Comparison of ENCODE assay signal across 30 mouse cellular contexts in genomic region chr7:123045146-123045545, GRCm38 (mm10).
A peak's percentile ranks its signal among the peaks of the same experiment; 100 is the strongest.
DNase-seq lines count a peak whose midpoint lies in the region; ATAC-seq and TF ChIP-seq lines count a peak whose summit lies in the region.
"Had no signal": no experiment of that assay in that cellular context is flagged by ENCODE, and none has a peak within 500 bp of the region (broad histone marks: within the 10 kb centered on the region; RNA-seq: fewer than 3 reads in every experiment).

No protein-coding gene starts in this region.

- DNase-seq in heart, postnatal 0 days (ENCODE audit: low spot score), result no peak
- no peak for DNase-seq in heart, adult 9 months (ENCODE audit: low spot score in 2 of 2)
- DNase-seq in liver, embryonic 14.5 days (ENCODE audit: low read depth in 3 of 3, low spot score in 3 of 3), result no peak
- DNase-seq in liver, embryonic 11.5 days (ENCODE audit: low spot score), result no peak
- DNase-seq in ES-CJ7 (ENCODE audit: low read depth, low spot score) (peak; percentile 25), R1 (ENCODE audit: low read depth, low spot score) (peak; percentile 64)
- DNase-seq in spleen, postnatal 14 days (ENCODE audit: low spot score in 2 of 2), result no peak
- no peak for DNase-seq in kidney, adult 9 months
- DNase-seq: adrenal gland, postnatal 25 days; cerebellum, adult 18-20 months; cerebellum, postnatal 10 days; gastrocnemius, postnatal 14 days; heart, adult 11 months; heart, postnatal 10 days; kidney, adult 2 months; kidney, postnatal 14 days; lung, postnatal 10 days; midbrain, embryonic 14.5 days; right cerebral cortex, adult 18-20 months; spleen, adult 18-20 months had no signal

- peak; percentile 19; the same call in 1 of the 2 replicates for TF ChIP-seq CTCF in heart, postnatal 0 days (IDR thresholded peaks at IDR 0.05; ENCODE audit: low read depth)
- TF ChIP-seq CTCF in liver, embryonic 14.5 days (IDR thresholded peaks at IDR 0.05; ENCODE audit: low read depth), result 0 out of 2 replicates have a peak, but pooled peaks have one; percentile 22

- no peak overlapping the region for H3K27ac ChIP-seq in heart, postnatal 0 days (ENCODE audit: low read depth)
- H3K27ac ChIP-seq in liver, embryonic 14.5 days, result no peak overlapping the region
- H3K27ac ChIP-seq in liver, embryonic 11.5 days (ENCODE audit: low read depth, low read length), result no peak overlapping the region
- H3K27ac ChIP-seq: forebrain, embryonic 12.5 days; hindbrain, embryonic 10.5 days; intestine, embryonic 15.5 days; limb, embryonic 10.5 days; limb, embryonic 15.5 days; macrophage had no signal

- H3K4me3 ChIP-seq in heart, postnatal 0 days (ENCODE audit: low read depth, low read length), result no peak overlapping the region
- no peak overlapping the region for H3K4me3 ChIP-seq in liver, embryonic 14.5 days (ENCODE audit: insufficient read depth in 1 of 2, low read depth in 2 of 2, low read length in 2 of 2)
- no peak overlapping the region for H3K4me3 ChIP-seq in liver, embryonic 11.5 days (ENCODE audit: low read depth, low read length)
- H3K4me3 ChIP-seq: erythroblast, embryonic 14.5 days; forebrain, embryonic 12.5 days; heart, embryonic 12.5 days; hindbrain, embryonic 10.5 days; intestine, embryonic 15.5 days; limb, embryonic 10.5 days; limb, embryonic 15.5 days had no signal

- no peak for TF ChIP-seq EP300 in heart, postnatal 0 days (IDR thresholded peaks at IDR 0.05; ENCODE audit: low read depth)
- no peak for TF ChIP-seq EP300 in liver, embryonic 14.5 days (IDR thresholded peaks at IDR 0.05; ENCODE audit: low read depth)

- H3K4me1 ChIP-seq in heart, postnatal 0 days (ENCODE audit: control insufficient read depth, insufficient read depth), result peaks cover 8% of the 10 kb centered on the region
- H3K4me1 ChIP-seq in liver, embryonic 14.5 days (replicated peaks; ENCODE audit: control insufficient read depth in 2 of 2, insufficient read depth in 2 of 2, low read length in 1 of 2), result no peaks in the 10 kb centered on the region
- no peaks in the 10 kb centered on the region for H3K4me1 ChIP-seq in liver, embryonic 11.5 days (replicated peaks; ENCODE audit: control insufficient read depth, insufficient read depth, low read length)
- H3K4me1 ChIP-seq: forebrain, embryonic 12.5 days; intestine, embryonic 15.5 days; limb, embryonic 15.5 days had no signal

- no peaks in the 10 kb centered on the region for H3K36me3 ChIP-seq in heart, postnatal 0 days (replicated peaks; ENCODE audit: control insufficient read depth, insufficient read depth, low read length)
- no peaks in the 10 kb centered on the region for H3K36me3 ChIP-seq in liver, embryonic 14.5 days (replicated peaks; ENCODE audit: control insufficient read depth, insufficient read depth, low read depth)
- H3K36me3 ChIP-seq in liver, embryonic 11.5 days (ENCODE audit: control insufficient read depth, insufficient read depth, low read length), result no peaks in the 10 kb centered on the region
- H3K36me3 ChIP-seq: forebrain, embryonic 12.5 days; heart, embryonic 12.5 days; hindbrain, embryonic 10.5 days; intestine, embryonic 15.5 days; limb, embryonic 10.5 days; limb, embryonic 15.5 days had no signal

- ATAC-seq in heart, postnatal 0 days (ENCODE audit: insufficient read depth, low read depth), result no peak
- no peak for ATAC-seq in liver, embryonic 14.5 days (ENCODE audit: insufficient read depth)
- ATAC-seq in liver, embryonic 11.5 days (replicated peaks; ENCODE audit: low FRiP score), result no peak
- ATAC-seq: CD4-positive, CD25-positive, alpha-beta regulatory T cell, adult 4 months; hindbrain, embryonic 16.5 days; intestine, embryonic 15.5 days had no signal

- no peaks in the 10 kb centered on the region for H3K27me3 ChIP-seq in heart, postnatal 0 days (ENCODE audit: control insufficient read depth, insufficient read depth, low read length)
- no peaks in the 10 kb centered on the region for H3K27me3 ChIP-seq in liver, embryonic 14.5 days (ENCODE audit: control insufficient read depth, insufficient read depth, low read length)
- no peaks in the 10 kb centered on the region for H3K27me3 ChIP-seq in liver, embryonic 11.5 days (replicated peaks; ENCODE audit: control insufficient read depth, insufficient read depth, low read length)
- H3K27me3 ChIP-seq: intestine, embryonic 15.5 days; limb, embryonic 15.5 days had no signal

- H3K9me3 ChIP-seq in heart, postnatal 0 days (replicated peaks; ENCODE audit: control insufficient read depth, low read length), result no peaks in the 10 kb centered on the region
- H3K9me3 ChIP-seq in liver, embryonic 14.5 days (ENCODE audit: control insufficient read depth, low read length), result no peaks in the 10 kb centered on the region
- H3K9me3 ChIP-seq in liver, embryonic 11.5 days (ENCODE audit: control insufficient read depth, low read length), result no peaks in the 10 kb centered on the region
- H3K9me3 ChIP-seq: intestine, embryonic 15.5 days; limb, embryonic 10.5 days; limb, embryonic 15.5 days had no signal

- no peak overlapping the region for H3K4me2 ChIP-seq in heart, postnatal 0 days (ENCODE audit: low read depth, low read length)
- H3K4me2 ChIP-seq in liver, embryonic 14.5 days (ENCODE audit: low read depth), result no peak overlapping the region
- no peak overlapping the region for H3K4me2 ChIP-seq in liver, embryonic 11.5 days
- H3K4me2 ChIP-seq: forebrain, embryonic 12.5 days; heart, embryonic 12.5 days; intestine, embryonic 15.5 days; limb, embryonic 15.5 days had no signal

- whole genome bisulfite sequencing in heart, postnatal 0 days, result 93% methylated on average over 3 of the region's 3 CpGs
- WGBS in liver, embryonic 14.5 days (ENCODE audit: insufficient replicate concordance), result 78% methylated on average over 3 of the region's 3 CpGs
- 86% methylated on average over 3 of the region's 3 CpGs for WGBS in liver, embryonic 11.5 days

- H3K9ac ChIP-seq in heart, postnatal 0 days (replicated peaks; ENCODE audit: low read depth, low read length), result no peak overlapping the region
- H3K9ac ChIP-seq in liver, embryonic 14.5 days (replicated peaks), result no peak overlapping the region
- H3K9ac ChIP-seq in liver, embryonic 11.5 days (ENCODE audit: low read depth, low read length), result no peak overlapping the region
- H3K9ac ChIP-seq: forebrain, embryonic 12.5 days; heart, embryonic 12.5 days; intestine, embryonic 15.5 days; limb, embryonic 15.5 days had no signal

Comparison
In these comparisons a context has a peak if more than half of its experiments do, and no peak if none do; other contexts are left out.
1. DNase-seq: peak in ES-CJ7 (single experiment) and R1 (single experiment); none in heart, postnatal 0 days (single experiment), heart, adult 9 months (0 of 2), liver, embryonic 14.5 days (0 of 3), liver, embryonic 11.5 days (single experiment), spleen, postnatal 14 days (0 of 2) and kidney, adult 9 months (single experiment).